Mouse (Mus musculus) cerebellum, adult 9-11 months (tissue): ENCODE measurements around the gene Dhx37.

Experiments used
- DNase-seq: peaks from one replicate; pipeline ENCODE4 v3.0.0; 2022

Gene Dhx37

GRCm38 (mm10) chr5:125407020-125407830, 26.7 kb downstream of the Dhx37 start:
- DNase-seq = no peak

GRCm38 (mm10) chr5:125406322-125407016, 27.5 kb downstream of the Dhx37 start:
- peak; percentile 76 for DNase-seq

- peak; percentile 85 for DNase-seq
Measured at GRCm38 (mm10) chr5:125405546-125406248, 28.2 kb downstream of the Dhx37 start.

GRCm38 (mm10) chr5:125404903-125405545, 28.9 kb downstream of the Dhx37 start:
- peak; percentile 62 for DNase-seq

GRCm38 (mm10) chr5:125404536-125404902, 29.4 kb downstream of the Dhx37 start:
- DNase-seq = no peak

- peak; percentile 60 for DNase-seq
Measured at GRCm38 (mm10) chr5:125403481-125404465, 30.1 kb downstream of the Dhx37 start.

GRCm38 (mm10) chr5:125402991-125403390, 30.9 kb downstream of the Dhx37 start:
- DNase-seq = no peak

- DNase-seq = no peak
Measured at GRCm38 (mm10) chr5:125402476-125402875, 31.4 kb downstream of the Dhx37 start.

GRCm38 (mm10) chr5:125400903-125401302, 33.0 kb downstream of the Dhx37 start:
- DNase-seq = no peak

- DNase-seq = no peak
Measured at GRCm38 (mm10) chr5:125395008-125395407, 38.9 kb downstream of the Dhx37 start.

- DNase-seq = peak; percentile 75
Measured at GRCm38 (mm10) chr5:125393622-125394603, 40.0 kb downstream of the Dhx37 start.

GRCm38 (mm10) chr5:125392977-125393621, 40.8 kb downstream of the Dhx37 start:
- DNase-seq = peak; percentile 96

- no peak for DNase-seq
Measured at GRCm38 (mm10) chr5:125392618-125392976, 41.3 kb downstream of the Dhx37 start.

- peak; percentile 45 for DNase-seq
Measured at GRCm38 (mm10) chr5:125392176-125392575, 41.7 kb downstream of the Dhx37 start.

GRCm38 (mm10) chr5:125391609-125392008, 42.3 kb downstream of the Dhx37 start:
- DNase-seq = peak; percentile 79

GRCm38 (mm10) chr5:125390906-125391477, 42.9 kb downstream of the Dhx37 start:
- peak; percentile 34 for DNase-seq

- DNase-seq = peak; percentile 89
Measured at GRCm38 (mm10) chr5:125389579-125390441, 44.1 kb downstream of the Dhx37 start, which contains the start of gene Ubc. Ubc (minus strand) TSS chr5:125390202.

- peak; percentile 85 for DNase-seq
Measured at GRCm38 (mm10) chr5:125389131-125389578, 44.8 kb downstream of the Dhx37 start, which contains the start of gene Gm10382. Gm10382 (plus strand) TSS chr5:125389322.
